Mouse (Mus musculus) T-helper 17 cell (primary cell): ENCODE results near the gene Ptprk.

Source experiments
- in situ Hi-C, 2 experiments: fragments of 300-600 bp; cut with MboI, MseI; formaldehyde crosslinking; loops; 1 replicate in 1 of 2; 2 replicates in 1 of 2; pipeline ENCODE4 v1.15.1; 2025; ENCODE audit warnings: high pct_unique_total_duplicates in 2 of 2

Ptprk gene

GRCm38 (mm10) chr10:28112826-28113589 is 38.4 kb downstream of the Ptprk start:
- in situ Hi-C loops = no loop called here

GRCm38 (mm10) chr10:28113879-28114278 is 39.3 kb downstream of the Ptprk start:
- in situ Hi-C loops = no loop called here

GRCm38 (mm10) chr10:28116982-28117381 is 42.4 kb downstream of the Ptprk start:
- in situ Hi-C loops = no loop called here

- in situ Hi-C loops = no loop called here
These were observed 44.3 kb downstream of the Ptprk start for GRCm38 (mm10) chr10:28118783-28119365.

- in situ Hi-C loops = loop anchor here in 1 of 2 experiments (5.0 kb wide), 1 partner anchor 88 kb away; no protein-coding TSS in a partner anchor
These were observed 49.3 kb downstream of the Ptprk start for GRCm38 (mm10) chr10:28123881-28124280.

GRCm38 (mm10) chr10:28128011-28128410 is 53.4 kb downstream of the Ptprk start:
- in situ Hi-C loops = no loop called here

GRCm38 (mm10) chr10:28128450-28128849 is 53.8 kb downstream of the Ptprk start:
- in situ Hi-C loops = no loop called here

GRCm38 (mm10) chr10:28130422-28130821 is 55.8 kb downstream of the Ptprk start:
- in situ Hi-C loops = no loop called here

- in situ Hi-C loops = no loop called here
These were observed 59.1 kb downstream of the Ptprk start for GRCm38 (mm10) chr10:28133770-28134169.

- in situ Hi-C loops = no loop called here
These were observed 63.8 kb downstream of the Ptprk start for GRCm38 (mm10) chr10:28138399-28138798.

- in situ Hi-C loops = loop anchor here in 1 of 2 experiments (10.0 kb wide), 1 partner anchor 490 kb away; no protein-coding TSS in a partner anchor
These were observed 69.8 kb downstream of the Ptprk start for GRCm38 (mm10) chr10:28144459-28144858.

GRCm38 (mm10) chr10:28145326-28145725 is 70.7 kb downstream of the Ptprk start:
- in situ Hi-C loops = loop anchor here in 1 of 2 experiments (10.0 kb wide), 1 partner anchor 489 kb away; no protein-coding TSS in a partner anchor

- in situ Hi-C loops = no loop called here
These were observed 81.4 kb downstream of the Ptprk start for GRCm38 (mm10) chr10:28155688-28156685.

- in situ Hi-C loops = no loop called here
These were observed 85.1 kb downstream of the Ptprk start for GRCm38 (mm10) chr10:28159716-28160115.

- in situ Hi-C loops = no loop called here
These were observed 86.7 kb downstream of the Ptprk start for GRCm38 (mm10) chr10:28161306-28161705.

GRCm38 (mm10) chr10:28164250-28164649 is 89.6 kb downstream of the Ptprk start:
- in situ Hi-C loops = no loop called here

- in situ Hi-C loops = no loop called here
These were observed 90.1 kb downstream of the Ptprk start for GRCm38 (mm10) chr10:28164746-28165145.

GRCm38 (mm10) chr10:28166610-28167009 is 92.0 kb downstream of the Ptprk start:
- in situ Hi-C loops = no loop called here

GRCm38 (mm10) chr10:28167097-28167496 is 92.5 kb downstream of the Ptprk start:
- in situ Hi-C loops = no loop called here

- in situ Hi-C loops = no loop called here
These were observed 96.6 kb downstream of the Ptprk start for GRCm38 (mm10) chr10:28171196-28171595.

GRCm38 (mm10) chr10:28178876-28179275 is 104.3 kb downstream of the Ptprk start:
- in situ Hi-C loops = no loop called here

- in situ Hi-C loops = no loop called here
These were observed 107.5 kb downstream of the Ptprk start for GRCm38 (mm10) chr10:28182081-28182480.
